Mouse (Mus musculus): ENCODE data around the gene Sla2.

GRCm38 (mm10) chr2:156927663-156928062 is 40.7 kb upstream of the Sla2 start:
- TF ChIP-seq CTCF (IDR thresholded peaks at IDR 0.05; ENCODE audit: extremely low read depth, insufficient read depth, low read length) (no peak), POLR2A (IDR thresholded peaks at IDR 0.05; ENCODE audit: extremely low read depth, insufficient read depth, low read length) (no peak)

Data from cortical plate, adult 2 months (tissue).